Mouse (Mus musculus) heart, postnatal 0 days (tissue): Measurements from ENCODE around the gene Bid. TPM values are rescaled to one million over a fixed set of nuclear protein-coding genes. Genes with fewer than 3 reads are reported as not detected.
"Not testable (repeated sequence)": the region's sequence is repeated elsewhere in the genome, so short reads cannot be mapped to it uniquely, and the experiment has no call there.

Experiments used
- ATAC-seq: fragments of 200-750 bp; cut with Nextera tagmentation; 2 replicates; pipeline ENCODE4 v1.8.0; 2017; ENCODE audit warnings: low read depth, moderate number of reproducible peaks, moderate library complexity; ENCODE audit not compliant: insufficient read depth
- DNase-seq: peaks from one replicate; pipeline ENCODE4 v3.0.0-alpha.2; 2016; ENCODE audit warnings: low spot score
- H3K27ac ChIP-seq: fragments of 300-500 bp; sonication (generic); 2 replicates; pipeline ENCODE4 v1.5.1; 2014; ENCODE audit warnings: low read depth, mild to moderate bottlenecking
- H3K27me3 ChIP-seq: fragments of 300-500 bp; sonication (generic); 2 replicates; pipeline ENCODE4 v1.6.1; 2014; ENCODE audit warnings: low read length, mixed read lengths; ENCODE audit not compliant: control insufficient read depth, insufficient read depth
- H3K36me3 ChIP-seq: fragments of 300-500 bp; sonication (generic); replicated peaks from 2 replicates; pipeline ENCODE4 v1.6.1; 2014; ENCODE audit warnings: low read length, mixed read lengths; ENCODE audit not compliant: control insufficient read depth, insufficient read depth
- H3K4me1 ChIP-seq: fragments of 300-500 bp; sonication (generic); 2 replicates; pipeline ENCODE4 v1.6.1; 2014; ENCODE audit warnings: antibody characterized with exemption; ENCODE audit not compliant: control insufficient read depth, insufficient read depth
- H3K4me2 ChIP-seq: fragments of 300-500 bp; sonication (generic); 2 replicates; pipeline ENCODE4 v1.6.1; 2014; ENCODE audit warnings: low read depth, mild to moderate bottlenecking, low read length, moderate library complexity
- H3K4me3 ChIP-seq: fragments of 300-500 bp; sonication (generic); 2 replicates; pipeline ENCODE4 v1.5.1; 2014; ENCODE audit warnings: low read depth, low read length
- H3K9ac ChIP-seq: fragments of 300-500 bp; sonication (generic); replicated peaks from 2 replicates; pipeline ENCODE4 v1.6.1; 2014; ENCODE audit warnings: low read depth, low read length, mixed read lengths
- H3K9me3 ChIP-seq: fragments of 300-500 bp; sonication (generic); replicated peaks from 2 replicates; pipeline ENCODE4 v1.6.1; 2016; ENCODE audit warnings: low read length; ENCODE audit not compliant: control insufficient read depth
- CTCF ChIP-seq: IDR thresholded peaks from 2 replicates; pipeline ENCODE4 v1.5.1; 2016; ENCODE audit warnings: antibody characterized with exemption, control low read depth, low read depth
- EP300 ChIP-seq: IDR thresholded peaks from 2 replicates; pipeline ENCODE4 v1.6.1; 2016; ENCODE audit warnings: antibody characterized with exemption, low read depth
- WGBS: fragments of 180-500 bp; shearing (Covaris S2); extraction: QIAGEN DNeasy Blood & Tissue Kit; methylation state at CpG from one replicate; pipeline ENCODE4 v1.1.7; 2014; 5-methylcytosine and 5-hydroxymethylcytosine counted together
- polyA plus RNA-seq: library from polyadenylated mRNA; unstranded; fragments of >200 nt; fragmentation: Nextera tagmentation; extraction: Ambion mirVana; gene quantifications from 2 replicates; pipeline ENCODE4 v1.2.1, GENCODE M21; 2015
- total RNA-seq: library from RNA; depleted of rRNA; stranded (reverse); fragments of >200 nt; gene quantifications from 2 replicates; pipeline ENCODE4 v1.2.3, GENCODE M21; 2014; ENCODE audit warnings: low replicate concordance

Bid gene
- total and polyA plus RNA-seq, 2 experiments from 2014 or later = 3.3 to 3.6 TPM

GRCm38 (mm10) chr6:120933670-120934069 is 17.0 kb upstream of the Bid start:
- ATAC-seq (no peak), DNase-seq (no peak)
- Histone ChIP-seq H3K27me3 (no peaks in the 10 kb centered on the region), H3K36me3 (peaks cover 52% of the 10 kb centered on the region), H3K9ac (no peak overlapping the region), H3K9me3 (no peaks in the 10 kb centered on the region), H3K4me3 (no peak overlapping the region), H3K4me1 (peaks cover 6% of the 10 kb centered on the region; the same call in 1 of the 2 replicates), H3K27ac (no peak overlapping the region; the same call in 1 of the 2 replicates), H3K4me2 (no peak overlapping the region)
- TF ChIP-seq CTCF (no peak), EP300 (no peak)
- WGBS = 82% methylated on average over 7 of the region's 7 CpGs

GRCm38 (mm10) chr6:120932597-120932996 is 15.9 kb upstream of the Bid start:
- WGBS = 28% methylated on average over 12 of the region's 12 CpGs
- Histone ChIP-seq H3K4me3 (no peak overlapping the region), H3K36me3 (peaks cover 52% of the 10 kb centered on the region), H3K4me2 (no peak overlapping the region; the same call in 1 of the 2 replicates), H3K27ac (peak overlapping the region; percentile 47; the same call in 1 of the 2 replicates), H3K4me1 (peaks cover 6% of the 10 kb centered on the region), H3K9me3 (no peaks in the 10 kb centered on the region), H3K27me3 (no peaks in the 10 kb centered on the region), H3K9ac (no peak overlapping the region)
- DNase-seq (peak; percentile 60), ATAC-seq (peak; percentile 25; the same call in 1 of the 2 replicates)
- TF ChIP-seq CTCF = no peak
- no peak for TF ChIP-seq EP300

GRCm38 (mm10) chr6:120930450-120931306 is 14.0 kb upstream of the Bid start:
- Histone ChIP-seq H3K4me1 (peaks cover 6% of the 10 kb centered on the region), H3K4me2 (no peak overlapping the region), H3K27me3 (no peaks in the 10 kb centered on the region), H3K9me3 (no peaks in the 10 kb centered on the region), H3K27ac (peak overlapping the region; percentile 56; the same call in 1 of the 2 replicates), H3K36me3 (peaks cover 42% of the 10 kb centered on the region), H3K9ac (no peak overlapping the region), H3K4me3 (no peak overlapping the region)
- TF ChIP-seq CTCF (no peak), EP300 (no peak)
- DNase-seq = no peak
- 80% methylated on average over 6 of the region's 6 CpGs for WGBS
- no peak for ATAC-seq

- Histone ChIP-seq H3K4me3 (no peak overlapping the region), H3K9me3 (no peaks in the 10 kb centered on the region), H3K36me3 (peaks cover 30% of the 10 kb centered on the region), H3K4me2 (no peak overlapping the region), H3K27me3 (no peaks in the 10 kb centered on the region), H3K9ac (no peak overlapping the region), H3K27ac (no peak overlapping the region; the same call in 1 of the 2 replicates), H3K4me1 (peaks cover 6% of the 10 kb centered on the region)
- ATAC-seq (no peak), DNase-seq (no peak)
- WGBS = 54% methylated on average over 1 of the region's 1 CpGs
- no peak for TF ChIP-seq CTCF
- no peak for TF ChIP-seq EP300
Measured at GRCm38 (mm10) chr6:120929421-120929820, 12.8 kb upstream of the Bid start.

GRCm38 (mm10) chr6:120927765-120928164 is 11.1 kb upstream of the Bid start:
- peak; percentile 39 for DNase-seq
- Histone ChIP-seq H3K36me3 (peaks cover 15% of the 10 kb centered on the region; the same call in 1 of the 2 replicates), H3K27me3 (no peaks in the 10 kb centered on the region), H3K4me1 (peaks cover 4% of the 10 kb centered on the region), H3K4me2 (no peak overlapping the region), H3K4me3 (no peak overlapping the region), H3K9ac (no peak overlapping the region), H3K27ac (no peak overlapping the region), H3K9me3 (no peaks in the 10 kb centered on the region)
- 42% methylated on average over 3 of the region's 3 CpGs for WGBS
- ATAC-seq = peak; percentile 44; the same call in 1 of the 2 replicates
- no peak for TF ChIP-seq CTCF
- no peak for TF ChIP-seq EP300

- H3K4me2 ChIP-seq = no peak overlapping the region
- WGBS = 50% methylated on average over 2 of the region's 2 CpGs
- H3K27me3 ChIP-seq = no peaks in the 10 kb centered on the region
- ATAC-seq (no peak), DNase-seq (no peak)
- H3K27ac ChIP-seq = no peak overlapping the region
- no peak overlapping the region for H3K4me3 ChIP-seq
- H3K4me1 ChIP-seq = no peaks in the 10 kb centered on the region; the same call in 1 of the 2 replicates
- peaks cover 10% of the 10 kb centered on the region; the same call in 1 of the 2 replicates for H3K36me3 ChIP-seq
- no peaks in the 10 kb centered on the region for H3K9me3 ChIP-seq
- H3K9ac ChIP-seq = no peak overlapping the region
- TF ChIP-seq EP300 (no peak), CTCF (no peak)
Measured at GRCm38 (mm10) chr6:120926880-120927279, 10.2 kb upstream of the Bid start.

GRCm38 (mm10) chr6:120924791-120925321 is 8.2 kb upstream of the Bid start:
- 79% methylated on average over 2 of the region's 2 CpGs for WGBS
- not testable (repeated sequence) for H3K4me2 ChIP-seq, H3K36me3 ChIP-seq, ATAC-seq, H3K4me3 ChIP-seq, H3K27me3 ChIP-seq, H3K9ac ChIP-seq, H3K4me1 ChIP-seq, H3K27ac ChIP-seq, DNase-seq, H3K9me3 ChIP-seq
